Mouse (Mus musculus) myocyte (in vitro differentiated cells): Measurements from ENCODE around the gene Sf1. TPM values are rescaled to one million over a fixed set of nuclear protein-coding genes. Genes with fewer than 3 reads are reported as not detected.

Experiments used
- H3K27me3 ChIP-seq: one replicate; pipeline ENCODE4 v1.6.1; 2011; ENCODE audit not compliant: control insufficient read depth, insufficient read depth, insufficient read length
- H3K36me3 ChIP-seq: one replicate; pipeline ENCODE4 v1.6.1; 2011; ENCODE audit not compliant: control insufficient read depth, insufficient read depth
- H3K4me2 ChIP-seq: one replicate; pipeline ENCODE4 v1.6.1; 2011; ENCODE audit warnings: low read depth, control low read depth
- H3K4me3 ChIP-seq: one replicate; pipeline ENCODE4 v1.5.1; 2011; ENCODE audit warnings: mild to moderate bottlenecking, control low read depth, moderate library complexity
- H3K79me2 ChIP-seq: one replicate; pipeline ENCODE4 v1.6.1; 2011; ENCODE audit not compliant: control insufficient read depth, insufficient read depth
- H3ac ChIP-seq: one replicate; pipeline ENCODE4 v1.6.1; 2011; ENCODE audit not compliant: control insufficient read depth, insufficient read length
- CEBPB ChIP-seq: IDR thresholded peaks from 2 replicates; pipeline ENCODE4 v1.6.1; 2011; ENCODE audit warnings: mild to moderate bottlenecking, moderate library complexity; ENCODE audit not compliant: poor library complexity, insufficient read depth, severe bottlenecking
- E2F4 ChIP-seq: IDR thresholded peaks from one replicate; pipeline ENCODE4 v1.6.1; 2011; ENCODE audit warnings: mild to moderate bottlenecking, control low read depth, moderate library complexity; ENCODE audit not compliant: insufficient read depth
- MAX ChIP-seq: IDR thresholded peaks from one replicate; pipeline ENCODE4 v1.6.1; 2011; ENCODE audit warnings: low read depth, mild to moderate bottlenecking, control low read depth
- MYOD1 ChIP-seq, 3 experiments: IDR thresholded peaks; one replicate each; pipeline ENCODE4 v1.6.1; 2011; ENCODE audit warnings: control low read depth in 2 of 3, low read depth in 2 of 3, mild to moderate bottlenecking in 2 of 3, moderate library complexity in 1 of 3; ENCODE audit not compliant: insufficient read length in 2 of 3, control insufficient read depth in 1 of 3
- MYOG ChIP-seq, 3 experiments: IDR thresholded peaks; one replicate each; pipeline ENCODE4 v1.6.1; 2011; ENCODE audit warnings: control low read depth in 2 of 3, low read depth in 2 of 3, mild to moderate bottlenecking in 2 of 3; ENCODE audit not compliant: insufficient read length in 2 of 3, control insufficient read depth in 1 of 3, insufficient read depth in 1 of 3
- POLR2A ChIP-seq: IDR thresholded peaks from one replicate; pipeline ENCODE4 v1.6.1; 2011; ENCODE audit warnings: low read depth, mild to moderate bottlenecking, control low read depth, moderate library complexity; ENCODE audit not compliant: insufficient read length
- POLR2AphosphoS2 ChIP-seq: IDR thresholded peaks from one replicate; pipeline ENCODE4 v1.6.1; 2011; ENCODE audit warnings: low read depth, control low read depth; ENCODE audit not compliant: insufficient read length
- REST ChIP-seq: IDR thresholded peaks from one replicate; pipeline ENCODE4 v1.6.1; 2011; ENCODE audit warnings: mild to moderate bottlenecking, control low read depth, moderate library complexity; ENCODE audit not compliant: insufficient read depth, insufficient read length
- SRF ChIP-seq: IDR thresholded peaks from one replicate; pipeline ENCODE4 v1.6.1; 2011; ENCODE audit warnings: low read depth; ENCODE audit not compliant: control insufficient read depth, insufficient read length
- TCF12 ChIP-seq: IDR thresholded peaks from one replicate; pipeline ENCODE4 v1.6.1; 2011; ENCODE audit warnings: mild to moderate bottlenecking, control low read depth; ENCODE audit not compliant: poor library complexity, insufficient read depth, severe bottlenecking
- TCF3 ChIP-seq: IDR thresholded peaks from one replicate; pipeline ENCODE4 v1.6.1; 2011; ENCODE audit warnings: low read depth, control low read depth; ENCODE audit not compliant: insufficient read length
- USF1 ChIP-seq: IDR thresholded peaks from one replicate; pipeline ENCODE4 v1.6.1; 2011; ENCODE audit warnings: low read depth, mild to moderate bottlenecking, control low read depth, moderate library complexity
- polyA plus RNA-seq: library from polyadenylated mRNA; unstranded; fragments of >200 nt; fragmentation: generic; extraction: Trizol; gene quantifications from one replicate; pipeline ENCODE4 v1.2.1, GENCODE M21; 2012; ENCODE audit warnings: missing spikeins

Sf1 gene
- polyA plus RNA-seq, 1 experiment, result 131 TPM

GRCm38 (mm10) chr19:6349215-6349983 lies 14.1 kb upstream of the Sf1 start:
- no peak overlapping the region for H3K4me3 ChIP-seq
- no peak overlapping the region for H3K4me2 ChIP-seq
- no peak for TF ChIP-seq REST
- TF ChIP-seq MYOD1 (IDR thresholded peaks at IDR 0.05; ENCODE audit: control insufficient read depth in 1 of 3, insufficient read length in 2 of 3, low read depth in 2 of 3), result no peak
- no peak for TF ChIP-seq TCF3
- TF ChIP-seq USF1, result no peak
- TF ChIP-seq E2F4, result no peak
- no peak for TF ChIP-seq POLR2AphosphoS2
- no peak for TF ChIP-seq POLR2A
- no peak for TF ChIP-seq TCF12
- TF ChIP-seq MYOG (IDR thresholded peaks at IDR 0.05; ENCODE audit: control insufficient read depth in 1 of 3, insufficient read depth in 1 of 3, insufficient read length in 2 of 3, low read depth in 2 of 3), result no peak
- TF ChIP-seq CEBPB, result no peak
- TF ChIP-seq SRF, result no peak
- no peak for TF ChIP-seq MAX
- H3ac ChIP-seq, result no peak overlapping the region
- no peaks in the 10 kb centered on the region for H3K79me2 ChIP-seq
- no peaks in the 10 kb centered on the region for H3K36me3 ChIP-seq
- H3K27me3 ChIP-seq, result no peaks in the 10 kb centered on the region

- H3K79me2 ChIP-seq, result no peaks in the 10 kb centered on the region
- no peaks in the 10 kb centered on the region for H3K36me3 ChIP-seq
- no peak overlapping the region for H3K4me3 ChIP-seq
- TF ChIP-seq TCF3 (no peak), MYOG (IDR thresholded peaks at IDR 0.05; ENCODE audit: control insufficient read depth in 1 of 3, insufficient read depth in 1 of 3, insufficient read length in 2 of 3, low read depth in 2 of 3) (no peak), CEBPB (no peak), MAX (no peak), TCF12 (no peak), MYOD1 (IDR thresholded peaks at IDR 0.05; ENCODE audit: control insufficient read depth in 1 of 3, insufficient read length in 2 of 3, low read depth in 2 of 3) (no peak), REST (no peak), USF1 (no peak)
- no peak overlapping the region for H3K4me2 ChIP-seq
- no peak overlapping the region for H3ac ChIP-seq
- no peaks in the 10 kb centered on the region for H3K27me3 ChIP-seq
Observed at GRCm38 (mm10) chr19:6351431-6352106, 11.9 kb upstream of the Sf1 start.

- H3K4me2 ChIP-seq, result no peak overlapping the region
- H3ac ChIP-seq, result no peak overlapping the region
Observed at GRCm38 (mm10) chr19:6352107-6352505, 11.4 kb upstream of the Sf1 start.

GRCm38 (mm10) chr19:6354030-6354429 lies 9.5 kb upstream of the Sf1 start:
- no peaks in the 10 kb centered on the region for H3K27me3 ChIP-seq
- no peak overlapping the region for H3ac ChIP-seq
- no peak for TF ChIP-seq POLR2A
- TF ChIP-seq MAX, result no peak
- no peak for TF ChIP-seq CEBPB
- no peak for TF ChIP-seq REST
- no peak for TF ChIP-seq TCF12
- TF ChIP-seq E2F4, result no peak
- no peak for TF ChIP-seq TCF3
- TF ChIP-seq POLR2AphosphoS2, result no peak
- TF ChIP-seq USF1, result no peak
- TF ChIP-seq MYOG (IDR thresholded peaks at IDR 0.05; ENCODE audit: control insufficient read depth in 1 of 3, insufficient read depth in 1 of 3, insufficient read length in 2 of 3, low read depth in 2 of 3), result no peak
- no peak for TF ChIP-seq MYOD1 (IDR thresholded peaks at IDR 0.05; ENCODE audit: control insufficient read depth in 1 of 3, insufficient read length in 2 of 3, low read depth in 2 of 3)
- TF ChIP-seq SRF, result no peak
- H3K4me3 ChIP-seq, result no peak overlapping the region
- no peaks in the 10 kb centered on the region for H3K36me3 ChIP-seq
- no peaks in the 10 kb centered on the region for H3K79me2 ChIP-seq
- no peak overlapping the region for H3K4me2 ChIP-seq

More at GRCm38 (mm10) chr19:6352107-6352505, 11.4 kb upstream of the Sf1 start:
- TF ChIP-seq POLR2A (no peak), USF1 (no peak), MYOD1 (IDR thresholded peaks at IDR 0.05; ENCODE audit: control insufficient read depth in 1 of 3, insufficient read length in 2 of 3, low read depth in 2 of 3) (no peak), MYOG (IDR thresholded peaks at IDR 0.05; ENCODE audit: control insufficient read depth in 1 of 3, insufficient read depth in 1 of 3, insufficient read length in 2 of 3, low read depth in 2 of 3) (no peak), MAX (no peak), SRF (no peak), CEBPB (no peak), TCF3 (no peak), POLR2AphosphoS2 (no peak), E2F4 (no peak), REST (no peak), TCF12 (no peak)
- no peaks in the 10 kb centered on the region for H3K36me3 ChIP-seq
- no peak overlapping the region for H3K4me3 ChIP-seq
- H3K27me3 ChIP-seq, result no peaks in the 10 kb centered on the region
- H3K79me2 ChIP-seq, result no peaks in the 10 kb centered on the region
